Mouse (Mus musculus) CH12.LX (cell line): ENCODE measurements around the gene Lypd6b. TPM values are rescaled to one million over a fixed set of nuclear protein-coding genes. Genes with fewer than 3 reads are reported as not detected.

Experiments
- DNase-seq: peaks from one replicate; pipeline ENCODE4 v3.0.0-alpha.2; 2013; ENCODE audit errors: extremely low read depth
- H3K27ac ChIP-seq: 2 replicates; pipeline ENCODE4 v1.5.1; 2012; ENCODE audit warnings: low read depth, mild to moderate bottlenecking, control low read depth, moderate library complexity; ENCODE audit not compliant: insufficient read depth
- H3K27me3 ChIP-seq: replicated peaks from 2 replicates; pipeline ENCODE3; 2012; ENCODE audit warnings: inconsistent platforms
- H3K36me3 ChIP-seq, 2 experiments: replicated peaks in 1 of 2; 2 replicates each; pipeline versions ENCODE3 to v1.6.1; 2012; ENCODE audit warnings: inconsistent platforms in 1 of 2, low read length in 1 of 2, mild to moderate bottlenecking in 1 of 2, mixed read lengths in 1 of 2, moderate library complexity in 1 of 2; ENCODE audit not compliant: control insufficient read depth in 1 of 2, insufficient read depth in 1 of 2
- H3K4me1 ChIP-seq, 2 experiments: 2 replicates each; pipeline ENCODE4 v1.6.1; 2012; ENCODE audit warnings: inconsistent platforms in 1 of 2, moderate library complexity in 1 of 2; ENCODE audit not compliant: insufficient read depth in 2 of 2, control insufficient read depth in 1 of 2
- H3K4me2 ChIP-seq: 2 replicates; pipeline ENCODE4 v1.6.1; 2012; ENCODE audit warnings: low read depth, mild to moderate bottlenecking, control low read depth; ENCODE audit not compliant: poor library complexity, insufficient read depth, severe bottlenecking
- H3K4me3 ChIP-seq, 3 experiments: fragments of 150-350 bp in 1 of 3; sonication (generic) in 1 of 3; replicated peaks in 1 of 3; 2 replicates each; pipeline versions ENCODE3 to v1.5.1; 2011 to 2012; ENCODE audit warnings: low read depth in 2 of 3, low read length in 2 of 3, mild to moderate bottlenecking in 2 of 3, moderate library complexity in 2 of 3, control low read depth in 1 of 3, improper control_type of control experiment in 1 of 3, inconsistent platforms in 1 of 3, mixed read lengths in 1 of 3; ENCODE audit not compliant: poor library complexity in 1 of 3
- H3K79me2 ChIP-seq: replicated peaks from 2 replicates; pipeline ENCODE4 v1.6.1; 2012; ENCODE audit warnings: mild to moderate bottlenecking, moderate library complexity; ENCODE audit not compliant: control insufficient read depth, poor library complexity, insufficient read depth, severe bottlenecking; ENCODE audit errors: extremely low read depth
- H3K9ac ChIP-seq: 2 replicates; pipeline ENCODE4 v1.6.1; 2012; ENCODE audit warnings: low read depth, mild to moderate bottlenecking, control low read depth, moderate library complexity; ENCODE audit not compliant: insufficient read depth
- H3K9me3 ChIP-seq: replicated peaks from 2 replicates; pipeline ENCODE3; 2012; ENCODE audit warnings: low read length, inconsistent platforms, mixed read lengths
- BHLHE40 ChIP-seq: IDR thresholded peaks from 2 replicates; pipeline ENCODE4 v1.6.1; 2011; ENCODE audit warnings: mild to moderate bottlenecking, low read depth, low read length, improper control_type of control experiment
- E2F4 ChIP-seq: IDR thresholded peaks from 2 replicates; pipeline ENCODE4 v1.6.1; 2011; ENCODE audit warnings: low read depth, low read length, improper control_type of control experiment; ENCODE audit not compliant: insufficient replicate concordance
- ELF1 ChIP-seq: IDR thresholded peaks from 2 replicates; pipeline ENCODE4 v1.6.1; 2014; ENCODE audit warnings: low read depth, mild to moderate bottlenecking, inconsistent platforms, low read length, improper control_type of control experiment
- ETS1 ChIP-seq: conservative IDR thresholded peaks from 2 replicates; pipeline ENCODE4 v1.6.1; 2012; ENCODE audit warnings: low read depth, mild to moderate bottlenecking, inconsistent platforms, low read length, improper control_type of control experiment, moderate library complexity
- HCFC1 ChIP-seq: IDR thresholded peaks from 2 replicates; pipeline ENCODE4 v1.6.1; 2012; ENCODE audit warnings: low read depth, mild to moderate bottlenecking, inconsistent platforms, low read length, improper control_type of control experiment
- JUN ChIP-seq: IDR thresholded peaks from 2 replicates; pipeline ENCODE4 v1.6.1; 2011; ENCODE audit warnings: low read depth, mild to moderate bottlenecking, low read length, improper control_type of control experiment, moderate library complexity; ENCODE audit not compliant: insufficient read depth
- KAT2A ChIP-seq: IDR thresholded peaks from 2 replicates; pipeline ENCODE4 v1.6.1; 2012; ENCODE audit warnings: low read length, improper control_type of control experiment, inconsistent platforms; ENCODE audit not compliant: insufficient replicate concordance
- MAZ ChIP-seq: IDR thresholded peaks from 2 replicates; pipeline ENCODE4 v1.6.1; 2012; ENCODE audit warnings: low read depth, mild to moderate bottlenecking, inconsistent platforms, low read length, improper control_type of control experiment, moderate library complexity
- MXI1 ChIP-seq: IDR thresholded peaks from 2 replicates; pipeline ENCODE4 v1.6.1; 2011; ENCODE audit warnings: mild to moderate bottlenecking, low read depth, low read length, improper control_type of control experiment
- MYC ChIP-seq: IDR thresholded peaks from 2 replicates; pipeline ENCODE4 v1.6.1; 2011; ENCODE audit warnings: low read depth, mild to moderate bottlenecking, improper control_type of control experiment, low read length
- NELFE ChIP-seq: IDR thresholded peaks from 2 replicates; pipeline ENCODE4 v1.6.1; 2011; ENCODE audit warnings: low read depth, low read length, improper control_type of control experiment
- PAX5 ChIP-seq: IDR thresholded peaks from 2 replicates; pipeline ENCODE4 v1.6.1; 2012; ENCODE audit warnings: low read length, inconsistent platforms, mixed read lengths
- POLR2A ChIP-seq: IDR thresholded peaks from 2 replicates; pipeline ENCODE4 v1.6.1; 2011; ENCODE audit warnings: low read depth, mild to moderate bottlenecking, improper control_type of control experiment, low read length
- POLR2AphosphoS2 ChIP-seq: IDR thresholded peaks from 2 replicates; pipeline ENCODE4 v1.6.1; 2011; ENCODE audit warnings: low read depth, low read length, improper control_type of control experiment
- RAD21 ChIP-seq: IDR thresholded peaks from 2 replicates; pipeline ENCODE4 v1.6.1; 2011; ENCODE audit warnings: low read depth, mild to moderate bottlenecking, low read length, improper control_type of control experiment, moderate library complexity
- SIN3A ChIP-seq: IDR thresholded peaks from 2 replicates; pipeline ENCODE4 v1.6.1; 2012; ENCODE audit warnings: low read length, improper control_type of control experiment, inconsistent platforms
- SMC3 ChIP-seq: IDR thresholded peaks from 2 replicates; pipeline ENCODE4 v1.6.1; 2011; ENCODE audit warnings: low read depth, low read length, improper control_type of control experiment
- TBP ChIP-seq: conservative IDR thresholded peaks from 2 replicates; pipeline ENCODE4 v1.6.1; 2011; ENCODE audit warnings: low read depth, low read length, improper control_type of control experiment
- TCF12 ChIP-seq: IDR thresholded peaks from 2 replicates; pipeline ENCODE4 v1.6.1; 2014; ENCODE audit warnings: low read depth, mild to moderate bottlenecking, inconsistent platforms, low read length, improper control_type of control experiment
- UBTF ChIP-seq: IDR thresholded peaks from 2 replicates; pipeline ENCODE4 v1.6.1; 2012; ENCODE audit warnings: low read depth, mild to moderate bottlenecking, inconsistent platforms, low read length, improper control_type of control experiment, moderate library complexity
- USF1 ChIP-seq: IDR thresholded peaks from 2 replicates; pipeline ENCODE4 v1.6.1; 2014; ENCODE audit warnings: low read depth, mild to moderate bottlenecking, inconsistent platforms, low read length, improper control_type of control experiment
- ZKSCAN1 ChIP-seq: IDR thresholded peaks from 2 replicates; pipeline ENCODE4 v1.6.1; 2012; ENCODE audit warnings: low read depth, inconsistent platforms, low read length, improper control_type of control experiment, borderline replicate concordance
- ZMIZ1 ChIP-seq: IDR thresholded peaks from 2 replicates; pipeline ENCODE4 v1.6.1; 2012; ENCODE audit warnings: low read depth, mild to moderate bottlenecking, inconsistent platforms, low read length, improper control_type of control experiment
- ZNF384 ChIP-seq: IDR thresholded peaks from 2 replicates; pipeline ENCODE4 v1.6.1; 2012; ENCODE audit warnings: low read depth, low read length, improper control_type of control experiment, inconsistent platforms
- dilution Hi-C: fragments of 300-500 bp; cut with MboI; formaldehyde crosslinking; loops from 2 replicates; pipeline ENCODE4 v1.14.3; 2020; ENCODE audit warnings: low sequenced_read_pairs; ENCODE audit not compliant: extremely low pct_unique_long_range_greater_than_20kb, extremely low pct_ligation_motif_present
- in situ Hi-C: fragments of 300-500 bp; cut with MboI; formaldehyde crosslinking; loops from 3 replicates; pipeline ENCODE4 v1.14.3; 2019; ENCODE audit warnings: low sequenced_read_pairs, low pct_ligation_motif_present, low pct_unique_long_range_greater_than_20kb, mixed read lengths
- polyA plus RNA-seq: library from polyadenylated mRNA; unstranded; fragments of >175 nt; gene quantifications from 2 replicates; pipeline ENCODE4 v1.2.1, GENCODE M21; 2012; ENCODE audit warnings: low read depth; ENCODE audit not compliant: insufficient read length
- total RNA-seq, 2 experiments: library from RNA; depleted of rRNA; stranded (reverse); fragments of 300-350 nt in 1 of 2; fragments of >200 nt in 1 of 2; gene quantifications; 2 replicates each; pipeline ENCODE4 v1.2.3; 2012 to 2014

Lypd6b gene
- total and polyA plus RNA-seq, 3 experiments = 0.15 to 1.4 TPM; not detected in 1

DNA sequence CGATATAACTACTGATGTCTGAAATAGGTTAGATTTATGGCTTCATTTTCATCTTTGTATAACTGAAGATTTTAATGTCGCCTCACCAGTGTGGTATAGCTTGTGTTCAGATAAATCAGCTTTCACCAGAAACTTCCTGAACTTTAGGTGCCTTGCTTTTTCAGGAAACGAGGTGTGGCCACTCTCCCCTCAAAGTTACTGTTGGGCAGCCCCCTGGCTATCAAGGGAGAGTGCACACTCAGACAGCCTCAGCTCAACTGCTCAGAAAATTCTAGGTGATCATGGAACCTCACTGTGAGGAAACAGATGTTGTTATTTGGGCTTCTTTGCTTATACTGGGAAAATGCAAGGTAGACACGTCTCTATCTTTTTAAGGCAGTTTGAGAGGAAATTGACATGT, 25.7 kb downstream of the Lypd6b start:
- H3K36me3 ChIP-seq = no peaks in the 10 kb centered on the region
- H3K27ac ChIP-seq = no peak overlapping the region
- dilution Hi-C loops = no loop called here
- H3K9me3 ChIP-seq = no peaks in the 10 kb centered on the region
- H3K4me1 ChIP-seq = 0 out of 4 replicates have a peak, but pooled peaks cover 0 to 3% of the 10 kb centered on the region in 2 experiments
- TF ChIP-seq MXI1 (no peak), UBTF (no peak), MAZ (no peak), TCF12 (no peak), RAD21 (no peak), MYC (no peak), E2F4 (no peak), POLR2AphosphoS2 (no peak), TBP (no peak), JUN (no peak), NELFE (no peak), ZNF384 (no peak), SMC3 (no peak), ZKSCAN1 (no peak), KAT2A (no peak)
- H3K9ac ChIP-seq = no peak overlapping the region
- H3K4me3 ChIP-seq = no peak overlapping the region
- no peak for DNase-seq
- no peak overlapping the region for H3K4me2 ChIP-seq
- no peaks in the 10 kb centered on the region for H3K27me3 ChIP-seq
- H3K79me2 ChIP-seq = no peaks in the 10 kb centered on the region
- in situ Hi-C loops = no loop called here

DNA sequence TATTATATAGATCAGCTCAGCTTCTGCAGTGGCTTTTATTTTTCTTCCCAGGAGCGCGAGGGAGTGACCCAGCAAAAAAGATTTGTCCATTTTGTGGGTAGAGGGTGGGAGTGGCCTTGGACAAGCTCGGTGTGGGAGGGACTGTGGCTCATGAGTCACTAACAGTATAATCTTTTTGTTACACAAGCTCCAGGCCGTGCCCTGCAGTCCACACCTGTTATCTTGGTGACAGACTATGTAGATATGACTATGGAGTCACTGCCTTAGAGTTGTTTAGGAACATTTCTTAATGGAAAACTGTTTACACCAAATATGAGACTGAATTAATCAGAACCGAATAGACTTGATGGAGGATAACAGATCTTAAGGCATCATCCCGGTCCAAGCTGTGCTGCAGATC, 26.5 kb downstream of the Lypd6b start:
- Histone ChIP-seq H3K4me3 (no peak overlapping the region), H3K27me3 (no peaks in the 10 kb centered on the region), H3K4me1 (no peaks in the 10 kb centered on the region), H3K4me2 (no peak overlapping the region), H3K9ac (no peak overlapping the region), H3K9me3 (no peaks in the 10 kb centered on the region), H3K36me3 (no peaks in the 10 kb centered on the region), H3K27ac (no peak overlapping the region), H3K79me2 (no peaks in the 10 kb centered on the region)
- DNase-seq = no peak
- dilution Hi-C loops = no loop called here
- no peak for TF ChIP-seq ZMIZ1
- TF ChIP-seq ELF1 = no peak
- TF ChIP-seq PAX5 = no peak
- no peak for TF ChIP-seq KAT2A
- TF ChIP-seq ETS1 = no peak
- TF ChIP-seq POLR2AphosphoS2 = no peak
- TF ChIP-seq POLR2A = no peak
- TF ChIP-seq BHLHE40 = no peak
- TF ChIP-seq SIN3A = no peak
- no peak for TF ChIP-seq HCFC1
- no peak for TF ChIP-seq USF1
- in situ Hi-C loops = no loop called here
